Mouse (Mus musculus) forebrain, embryonic 13.5 days (tissue): ENCODE results near the gene Galnt4. TPM values are rescaled to one million over a fixed set of nuclear protein-coding genes. Genes with fewer than 3 reads are reported as not detected.

Experiments
- polyA plus RNA-seq: library from polyadenylated mRNA; unstranded; fragments of >200 nt; fragmentation: Nextera tagmentation; extraction: Ambion mirVana; gene quantifications from 2 replicates; pipeline ENCODE4 v1.2.1, GENCODE M21; 2015

The Galnt4 gene
- polyA plus RNA-seq, 1 experiment from 2014 or later: 2.4 TPM

Other genes starting within 250 kb of the Galnt4 start
- 103 and 112 TPM in 2 replicates for gene Atp2b1, start 193.8 kb upstream of the Galnt4 start, polyA plus RNA-seq
- 16.0 and 17.3 TPM in 2 replicates for gene Poc1b, start 1.1 kb upstream of the Galnt4 start, polyA plus RNA-seq
- gene Phxr2, start 18.2 kb downstream of the Galnt4 start, polyA plus RNA-seq: 0.15 TPM in 1 of 2 replicates, not detected in the other
- gene Dusp6, start 155.1 kb downstream of the Galnt4 start, polyA plus RNA-seq: 24.9 and 26.8 TPM in 2 replicates